Mouse (Mus musculus): Measurements from ENCODE around the gene Olfr69. TPM values are rescaled to one million over a fixed set of nuclear protein-coding genes. Genes with fewer than 3 reads are reported as not detected.
"Not testable (repeated sequence)": the region's sequence is repeated elsewhere in the genome, so short reads cannot be mapped to it uniquely, and the experiment has no call there.

Olfr69 gene
- polyA plus RNA-seq, 1 experiment from 2014 or later = not detected

DNA sequence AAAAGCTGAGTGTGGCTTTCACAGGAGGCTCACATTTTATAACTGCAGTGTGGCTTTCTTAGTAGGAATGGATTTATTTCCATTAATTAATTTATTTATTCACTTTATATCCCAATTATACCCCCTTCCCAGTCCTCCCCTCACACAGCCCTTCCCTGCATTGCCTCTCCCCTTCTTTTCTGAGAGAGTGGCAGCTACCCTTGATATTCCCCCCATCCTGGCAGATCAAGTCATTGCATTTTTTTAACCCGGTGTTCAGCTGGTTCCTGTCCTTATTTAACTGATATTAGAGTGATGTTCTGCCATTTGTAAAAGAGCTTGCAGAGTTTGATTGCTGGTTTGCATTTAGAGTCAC lies 38.4 kb upstream of the Olfr69 start:
- no peak overlapping the region for H3K9ac ChIP-seq (replicated peaks; ENCODE audit: low read length)
- no peak for DNase-seq (ENCODE audit: low spot score)
- no peaks in the 10 kb centered on the region for H3K36me3 ChIP-seq (replicated peaks; ENCODE audit: control insufficient read depth, insufficient read depth, low read depth, low read length)
- H3K4me1 ChIP-seq (ENCODE audit: control insufficient read depth, insufficient read depth, low read length) = no peaks in the 10 kb centered on the region
- H3K27me3 ChIP-seq (ENCODE audit: control insufficient read depth, insufficient read depth, low read length) = no peaks in the 10 kb centered on the region
- H3K4me3 ChIP-seq (ENCODE audit: low read depth, low read length) = no peak overlapping the region
- H3K4me2 ChIP-seq (ENCODE audit: low read depth, low read length) = no peak overlapping the region
- ATAC-seq (replicated peaks; ENCODE audit: insufficient number of reproducible peaks, low FRiP score, low TSS enrichment, low read depth) = no peak
- H3K27ac ChIP-seq (replicated peaks; ENCODE audit: low read depth, low read length) = no peak overlapping the region
- WGBS = 83% methylated on average over 1 of the region's 1 CpGs
- H3K9me3 ChIP-seq (replicated peaks; ENCODE audit: control insufficient read depth, low read length) = no peaks in the 10 kb centered on the region

DNA sequence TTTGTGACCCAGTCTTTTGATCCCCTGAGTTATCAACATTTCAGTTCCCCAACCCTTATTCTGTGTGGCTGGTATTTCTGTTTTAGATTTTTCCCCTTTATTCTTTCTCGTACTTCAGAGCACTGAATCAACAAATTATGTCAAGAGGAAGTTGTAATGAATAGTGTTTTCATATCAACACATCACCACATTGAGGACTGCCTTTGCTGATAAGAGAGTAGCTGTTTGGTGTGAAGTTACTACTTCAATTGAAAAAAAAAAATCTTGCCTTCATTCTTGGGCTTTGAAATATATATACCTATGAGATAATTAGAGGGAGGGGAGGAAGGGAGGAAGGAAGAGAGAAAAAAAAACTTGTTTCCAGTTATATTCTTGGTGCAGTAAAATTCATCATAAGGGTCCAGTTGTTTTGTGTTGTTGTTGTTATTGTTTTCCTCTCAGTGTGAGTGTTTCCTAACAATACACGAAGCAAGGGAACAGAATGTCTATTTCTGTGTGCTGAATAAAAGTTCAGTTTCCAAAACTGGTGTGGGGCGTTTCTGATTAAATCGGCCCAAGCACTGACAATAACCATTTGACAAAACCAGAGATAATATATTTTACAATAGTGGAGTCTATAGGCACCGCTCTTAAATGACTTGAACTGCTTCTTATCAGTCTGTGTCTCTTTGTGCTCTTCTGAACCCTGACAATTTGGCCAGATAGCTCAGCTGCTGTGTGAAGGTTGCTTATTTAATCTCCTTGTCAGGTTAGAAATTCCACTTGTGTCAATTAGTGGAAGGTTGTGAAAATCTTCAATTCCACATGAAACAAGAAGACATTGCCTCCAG lies 37.8 kb upstream of the Olfr69 start:
- Histone ChIP-seq H3K4me3 (ENCODE audit: low read depth, low read length) (no peak overlapping the region), H3K36me3 (replicated peaks; ENCODE audit: control insufficient read depth, insufficient read depth, low read depth, low read length) (no peaks in the 10 kb centered on the region), H3K4me1 (ENCODE audit: control insufficient read depth, insufficient read depth, low read length) (no peaks in the 10 kb centered on the region), H3K27me3 (ENCODE audit: control insufficient read depth, insufficient read depth, low read length) (no peaks in the 10 kb centered on the region), H3K4me2 (ENCODE audit: low read depth, low read length) (no peak overlapping the region), H3K9ac (replicated peaks; ENCODE audit: low read length) (no peak overlapping the region), H3K27ac (replicated peaks; ENCODE audit: low read depth, low read length) (no peak overlapping the region), H3K9me3 (replicated peaks; ENCODE audit: control insufficient read depth, low read length) (no peaks in the 10 kb centered on the region)
- DNase-seq (ENCODE audit: low spot score) = no peak
- ATAC-seq (replicated peaks; ENCODE audit: insufficient number of reproducible peaks, low FRiP score, low TSS enrichment, low read depth) = no peak
- WGBS = 67% methylated on average over 5 of the region's 5 CpGs

- 76% methylated on average over 2 of the region's 2 CpGs for WGBS
- H3K4me1 ChIP-seq (ENCODE audit: control insufficient read depth, insufficient read depth, low read length); H3K36me3 ChIP-seq (replicated peaks; ENCODE audit: control insufficient read depth, insufficient read depth, low read depth, low read length); H3K4me3 ChIP-seq (ENCODE audit: low read depth, low read length); H3K27me3 ChIP-seq (ENCODE audit: control insufficient read depth, insufficient read depth, low read length); H3K9ac ChIP-seq (replicated peaks; ENCODE audit: low read length); DNase-seq (ENCODE audit: low spot score); H3K4me2 ChIP-seq (ENCODE audit: low read depth, low read length); ATAC-seq (replicated peaks; ENCODE audit: insufficient number of reproducible peaks, low FRiP score, low TSS enrichment, low read depth); H3K9me3 ChIP-seq (replicated peaks; ENCODE audit: control insufficient read depth, low read length); H3K27ac ChIP-seq (replicated peaks; ENCODE audit: low read depth, low read length): not testable (repeated sequence)
Observed at GRCm38 (mm10) chr7:103808120-103808519, 36.7 kb upstream of the Olfr69 start.

DNA sequence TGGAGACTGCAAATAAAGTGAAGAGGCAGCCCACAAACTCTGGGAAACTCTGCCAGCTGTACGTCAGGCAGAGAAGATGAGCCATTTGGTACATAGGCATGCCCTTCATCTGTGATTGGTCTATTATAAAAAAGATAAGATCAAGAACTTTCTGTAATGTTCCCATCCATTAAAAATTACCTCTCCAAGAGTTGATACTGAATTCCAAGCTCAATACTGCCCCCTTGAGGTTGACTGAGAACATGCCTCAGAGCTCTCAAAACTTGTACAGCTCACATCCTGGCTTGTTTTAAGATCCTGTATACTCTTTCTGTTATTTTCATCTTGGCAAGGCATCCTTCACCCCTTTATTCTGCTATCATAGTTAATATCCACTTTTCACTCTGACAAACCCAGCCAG lies 35.5 kb upstream of the Olfr69 start:
- Histone ChIP-seq H3K36me3 (replicated peaks; ENCODE audit: control insufficient read depth, insufficient read depth, low read depth, low read length) (no peaks in the 10 kb centered on the region), H3K27ac (replicated peaks; ENCODE audit: low read depth, low read length) (no peak overlapping the region), H3K9me3 (replicated peaks; ENCODE audit: control insufficient read depth, low read length) (no peaks in the 10 kb centered on the region), H3K9ac (replicated peaks; ENCODE audit: low read length) (no peak overlapping the region), H3K4me2 (ENCODE audit: low read depth, low read length) (no peak overlapping the region), H3K4me1 (ENCODE audit: control insufficient read depth, insufficient read depth, low read length) (no peaks in the 10 kb centered on the region), H3K4me3 (ENCODE audit: low read depth, low read length) (no peak overlapping the region), H3K27me3 (ENCODE audit: control insufficient read depth, insufficient read depth, low read length) (no peaks in the 10 kb centered on the region)
- ATAC-seq (replicated peaks; ENCODE audit: insufficient number of reproducible peaks, low FRiP score, low TSS enrichment, low read depth) (no peak), DNase-seq (ENCODE audit: low spot score) (peak; percentile 74)
- 52% methylated on average over 1 of the region's 1 CpGs for WGBS

DNA sequence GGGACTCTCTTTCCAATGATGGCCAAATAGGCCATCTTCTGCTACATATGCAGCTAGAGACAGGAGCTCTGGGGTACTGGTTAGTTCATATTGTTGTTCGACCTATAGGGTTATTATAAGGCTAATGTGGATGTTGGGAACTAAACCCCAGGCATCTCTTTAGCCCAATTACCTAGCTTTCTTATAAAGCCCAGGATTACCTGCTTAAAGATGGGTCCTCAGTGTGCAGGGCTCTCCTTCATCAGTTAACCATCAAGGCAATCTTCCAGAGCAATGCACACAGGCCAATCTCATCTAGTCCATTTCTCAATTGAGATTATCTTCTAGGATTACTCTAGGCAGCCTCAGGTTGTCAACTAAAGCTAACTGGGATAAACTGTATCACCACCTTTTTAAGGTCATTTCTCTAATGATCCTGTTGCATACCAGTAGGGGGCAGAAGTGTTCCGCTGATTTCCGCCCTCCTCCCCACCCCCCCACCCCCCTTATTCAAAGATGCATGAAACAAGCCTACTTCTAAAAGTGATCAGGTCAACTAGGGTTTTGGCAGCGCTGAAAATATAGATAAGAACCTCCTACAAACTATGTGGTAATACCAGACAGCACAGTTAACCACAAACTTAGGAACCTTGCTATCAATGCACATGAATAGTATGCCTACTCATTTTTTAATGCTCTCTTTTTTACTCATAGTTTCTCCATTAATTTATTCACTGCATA lies 21.4 kb upstream of the Olfr69 start:
- DNase-seq (ENCODE audit: low spot score) (no peak), ATAC-seq (replicated peaks; ENCODE audit: insufficient number of reproducible peaks, low FRiP score, low TSS enrichment, low read depth) (no peak)
- WGBS = 18% methylated on average over 4 of the region's 4 CpGs
- Histone ChIP-seq H3K27me3 (ENCODE audit: control insufficient read depth, insufficient read depth, low read length) (no peaks in the 10 kb centered on the region), H3K27ac (replicated peaks; ENCODE audit: low read depth, low read length) (no peak overlapping the region), H3K9ac (replicated peaks; ENCODE audit: low read length) (no peak overlapping the region), H3K36me3 (replicated peaks; ENCODE audit: control insufficient read depth, insufficient read depth, low read depth, low read length) (no peaks in the 10 kb centered on the region), H3K4me2 (ENCODE audit: low read depth, low read length) (no peak overlapping the region), H3K4me1 (ENCODE audit: control insufficient read depth, insufficient read depth, low read length) (no peaks in the 10 kb centered on the region), H3K4me3 (ENCODE audit: low read depth, low read length) (no peak overlapping the region), H3K9me3 (replicated peaks; ENCODE audit: control insufficient read depth, low read length) (no peaks in the 10 kb centered on the region)

DNA sequence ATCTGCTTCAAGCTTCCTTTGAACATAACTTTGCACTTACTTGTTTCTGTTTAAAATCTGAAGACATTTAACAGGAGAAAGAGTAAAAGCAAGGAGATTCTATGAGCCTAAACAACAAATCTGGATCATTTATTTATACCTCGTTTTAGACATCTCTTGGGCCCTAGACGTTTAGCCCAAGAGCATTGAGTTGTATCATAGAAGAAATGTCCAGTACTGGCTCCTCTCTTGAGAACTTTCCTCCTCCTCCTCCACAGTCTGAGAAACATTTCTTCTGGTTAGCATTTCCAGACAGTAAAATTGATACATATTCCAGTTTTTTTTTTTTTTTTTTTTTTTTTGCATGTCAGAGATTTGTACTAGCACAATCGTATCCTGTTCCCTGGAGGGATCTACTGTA lies 20.3 kb upstream of the Olfr69 start, which contains the start of gene Olfr67:
TSS of gene Olfr67 (minus strand) at position 101 of the 400 bp plus-strand sequence.
- no peak within 1 kb of the TSS for H3K27ac ChIP-seq (replicated peaks; ENCODE audit: low read depth, low read length)
- H3K4me3 ChIP-seq (ENCODE audit: low read depth, low read length) = no peak within 1 kb of the TSS
- no peaks in the 10 kb centered on the region for H3K27me3 ChIP-seq (ENCODE audit: control insufficient read depth, insufficient read depth, low read length)
- no peak within 1 kb of the TSS for H3K4me2 ChIP-seq (ENCODE audit: low read depth, low read length)
- ATAC-seq (replicated peaks; ENCODE audit: insufficient number of reproducible peaks, low FRiP score, low TSS enrichment, low read depth) (no peak), DNase-seq (ENCODE audit: low spot score) (no peak)
- no peaks in the 10 kb centered on the region for H3K9me3 ChIP-seq (replicated peaks; ENCODE audit: control insufficient read depth, low read length)
- WGBS = 79% methylated on average over 3 of the region's 3 CpGs
- H3K36me3 ChIP-seq (replicated peaks; ENCODE audit: control insufficient read depth, insufficient read depth, low read depth, low read length) = no peaks in the 10 kb centered on the region
- H3K4me1 ChIP-seq (ENCODE audit: control insufficient read depth, insufficient read depth, low read length) = no peaks in the 10 kb centered on the region
- H3K9ac ChIP-seq (replicated peaks; ENCODE audit: low read length) = no peak within 1 kb of the TSS

DNA sequence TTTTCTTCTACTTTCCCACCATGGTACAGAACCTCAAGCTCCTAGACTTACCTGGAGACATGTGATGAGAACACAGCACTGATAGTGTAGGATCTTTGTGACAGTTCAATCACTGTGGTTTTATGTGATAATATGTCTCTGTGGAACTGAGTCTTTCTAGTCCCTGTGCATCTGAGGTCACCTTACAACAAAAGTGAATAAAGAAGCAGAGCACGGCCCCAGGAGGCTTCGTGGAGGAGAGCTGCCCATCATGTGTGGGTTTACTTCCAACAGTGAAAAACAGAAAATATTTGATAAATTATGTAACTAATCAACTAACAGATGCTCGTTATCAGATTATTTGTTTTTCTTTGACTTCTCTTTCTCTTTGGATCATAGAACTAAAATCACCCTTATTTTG lies 8.2 kb upstream of the Olfr69 start, which contains the start of gene Olfr68:
TSS of gene Olfr68 (minus strand) at position 101 of the 400 bp plus-strand sequence.
- Histone ChIP-seq H3K9me3 (replicated peaks; ENCODE audit: control insufficient read depth, low read length) (no peaks in the 10 kb centered on the region), H3K4me2 (ENCODE audit: low read depth, low read length) (no peak within 1 kb of the TSS), H3K9ac (replicated peaks; ENCODE audit: low read length) (no peak within 1 kb of the TSS), H3K27ac (replicated peaks; ENCODE audit: low read depth, low read length) (no peak within 1 kb of the TSS), H3K4me3 (ENCODE audit: low read depth, low read length) (no peak within 1 kb of the TSS), H3K36me3 (replicated peaks; ENCODE audit: control insufficient read depth, insufficient read depth, low read depth, low read length) (no peaks in the 10 kb centered on the region), H3K4me1 (ENCODE audit: control insufficient read depth, insufficient read depth, low read length) (no peaks in the 10 kb centered on the region), H3K27me3 (ENCODE audit: control insufficient read depth, insufficient read depth, low read length) (no peaks in the 10 kb centered on the region)
- DNase-seq (ENCODE audit: low spot score) (no peak), ATAC-seq (replicated peaks; ENCODE audit: insufficient number of reproducible peaks, low FRiP score, low TSS enrichment, low read depth) (no peak)
- 79% methylated on average over 3 of the region's 3 CpGs for WGBS

GRCm38 (mm10) chr7:103777652-103778051 lies 6.3 kb upstream of the Olfr69 start:
- not testable (repeated sequence) for H3K4me3 ChIP-seq (ENCODE audit: low read depth, low read length); H3K4me1 ChIP-seq (ENCODE audit: control insufficient read depth, insufficient read depth, low read length); H3K9ac ChIP-seq (replicated peaks; ENCODE audit: low read length); H3K4me2 ChIP-seq (ENCODE audit: low read depth, low read length); H3K27me3 ChIP-seq (ENCODE audit: control insufficient read depth, insufficient read depth, low read length); ATAC-seq (replicated peaks; ENCODE audit: insufficient number of reproducible peaks, low FRiP score, low TSS enrichment, low read depth); H3K27ac ChIP-seq (replicated peaks; ENCODE audit: low read depth, low read length); H3K9me3 ChIP-seq (replicated peaks; ENCODE audit: control insufficient read depth, low read length); H3K36me3 ChIP-seq (replicated peaks; ENCODE audit: control insufficient read depth, insufficient read depth, low read depth, low read length); DNase-seq (ENCODE audit: low spot score)
- WGBS = 86% methylated on average over 4 of the region's 4 CpGs

All from embryonic facial prominence, embryonic 11.5 days (tissue).